Mouse (Mus musculus) hindbrain, postnatal 0 days (tissue): ENCODE results near the gene Lrrc8d. TPM values are rescaled to one million over a fixed set of nuclear protein-coding genes. Genes with fewer than 3 reads are reported as not detected.
A peak's percentile ranks its signal among the peaks of the same experiment; 100 is the strongest.

Source experiments
- ATAC-seq: fragments of 200-750 bp; cut with Nextera tagmentation; 2 replicates; pipeline ENCODE4 v1.8.0; 2017; ENCODE audit warnings: mild to moderate bottlenecking, moderate TSS enrichment, moderate library complexity
- DNase-seq: peaks from one replicate; pipeline ENCODE4 v3.0.0-alpha.2; 2015; ENCODE audit warnings: low spot score
- H3K27ac ChIP-seq: fragments of 300-500 bp; sonication (generic); 2 replicates; pipeline ENCODE4 v1.5.1; 2014; ENCODE audit warnings: mild to moderate bottlenecking
- H3K27me3 ChIP-seq: fragments of 300-500 bp; sonication (generic); 2 replicates; pipeline ENCODE4 v1.6.1; 2014; ENCODE audit warnings: low read length, mixed read lengths; ENCODE audit not compliant: insufficient read depth
- H3K36me3 ChIP-seq: fragments of 300-500 bp; sonication (generic); 2 replicates; pipeline ENCODE4 v1.6.1; 2014; ENCODE audit warnings: low read length, mixed read lengths; ENCODE audit not compliant: insufficient read depth
- H3K4me1 ChIP-seq: fragments of 300-500 bp; sonication (generic); 2 replicates; pipeline ENCODE4 v1.6.1; 2014; ENCODE audit warnings: antibody characterized with exemption, low read length, mixed read lengths; ENCODE audit not compliant: insufficient read depth
- H3K4me2 ChIP-seq: fragments of 300-500 bp; sonication (generic); 2 replicates; pipeline ENCODE4 v1.6.1; 2014; ENCODE audit warnings: low read depth, mild to moderate bottlenecking, low read length, moderate library complexity, mixed read lengths
- H3K4me3 ChIP-seq: fragments of 300-500 bp; sonication (generic); 2 replicates; pipeline ENCODE4 v1.5.1; 2014; ENCODE audit warnings: low read length
- H3K9ac ChIP-seq: fragments of 300-500 bp; sonication (generic); replicated peaks from 2 replicates; pipeline ENCODE4 v1.6.1; 2014; ENCODE audit warnings: mild to moderate bottlenecking, low read length, moderate library complexity, mixed read lengths
- H3K9me3 ChIP-seq: fragments of 300-500 bp; sonication (generic); 2 replicates; pipeline ENCODE4 v1.6.1; 2016; ENCODE audit warnings: low read length, mixed read lengths
- CTCF ChIP-seq: IDR thresholded peaks from 2 replicates; pipeline ENCODE4 v1.5.1; 2016; ENCODE audit warnings: antibody characterized with exemption, control low read depth, low read depth
- WGBS: fragments of 180-500 bp; shearing (Covaris S2); extraction: QIAGEN DNeasy Blood & Tissue Kit; methylation state at CpG from one replicate; pipeline ENCODE4 v1.1.7; 2014; 5-methylcytosine and 5-hydroxymethylcytosine counted together
- polyA plus RNA-seq: library from polyadenylated mRNA; unstranded; fragments of >200 nt; fragmentation: Nextera tagmentation; extraction: Ambion mirVana; gene quantifications from 2 replicates; pipeline ENCODE4 v1.2.1, GENCODE M21; 2015
- total RNA-seq: library from RNA; depleted of rRNA; stranded (reverse); fragments of >200 nt; gene quantifications from 2 replicates; pipeline ENCODE4 v1.2.3, GENCODE M21; 2014

Gene Lrrc8d
- total and polyA plus RNA-seq, 2 experiments from 2014 or later: 11.7 to 27.7 TPM

DNA sequence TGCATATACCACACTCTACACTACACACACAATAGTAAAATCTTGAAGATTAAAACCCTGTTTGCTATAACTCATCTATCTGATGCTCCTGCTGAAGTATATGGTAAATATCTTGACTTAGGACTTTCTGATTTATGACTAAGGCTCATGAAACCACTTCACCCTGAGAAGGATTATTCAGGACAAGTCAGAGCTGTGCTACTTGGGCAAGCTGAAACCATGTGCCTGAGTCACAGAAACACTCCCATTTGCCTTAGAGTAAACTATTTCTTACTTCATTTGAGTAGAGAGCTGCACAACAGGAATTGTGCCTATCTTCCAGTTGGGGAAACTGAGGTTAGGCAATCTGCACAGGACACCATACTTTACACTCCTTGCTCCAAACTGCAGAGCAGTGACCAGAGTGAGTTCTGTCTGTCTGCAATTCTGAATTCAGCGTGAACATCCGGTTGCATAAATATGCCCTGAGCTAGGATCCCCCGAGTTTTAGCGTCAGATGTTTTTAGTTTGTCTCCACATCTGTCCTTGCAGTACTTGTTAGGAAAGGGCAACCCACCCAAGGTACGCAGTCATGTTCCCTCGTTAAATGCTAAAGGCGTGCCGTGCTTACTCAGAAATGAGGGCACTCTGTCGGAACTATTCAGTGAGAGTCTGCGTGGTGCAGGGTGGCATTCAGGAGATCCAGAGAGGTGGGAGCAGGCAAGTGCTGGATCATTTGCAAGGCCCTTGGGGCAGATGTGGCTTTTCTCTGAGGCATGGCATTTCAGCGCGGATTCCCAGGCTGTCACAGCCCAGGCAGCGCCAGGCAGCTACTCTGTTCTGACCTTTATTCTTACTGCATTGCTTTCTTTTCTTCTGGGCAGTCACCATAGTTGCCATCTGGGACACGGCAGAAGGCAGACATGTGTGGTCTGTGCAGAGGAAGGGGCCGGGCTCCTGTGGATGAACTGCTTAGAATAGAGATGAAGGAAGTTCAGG lies 123.0 kb downstream of the Lrrc8d start:
- Histone ChIP-seq H3K9ac (no peak overlapping the region), H3K27ac (no peak overlapping the region), H3K27me3 (no peaks in the 10 kb centered on the region), H3K4me1 (peaks cover 7% of the 10 kb centered on the region), H3K36me3 (no peaks in the 10 kb centered on the region), H3K9me3 (no peaks in the 10 kb centered on the region), H3K4me2 (0 out of 2 replicates have a peak overlapping the region, but pooled peaks have one; percentile 8), H3K4me3 (no peak overlapping the region)
- 38% methylated on average over 15 of the region's 15 CpGs for WGBS
- peak; percentile 81 for ATAC-seq
- TF ChIP-seq CTCF: no peak
- DNase-seq: peak; percentile 52

DNA sequence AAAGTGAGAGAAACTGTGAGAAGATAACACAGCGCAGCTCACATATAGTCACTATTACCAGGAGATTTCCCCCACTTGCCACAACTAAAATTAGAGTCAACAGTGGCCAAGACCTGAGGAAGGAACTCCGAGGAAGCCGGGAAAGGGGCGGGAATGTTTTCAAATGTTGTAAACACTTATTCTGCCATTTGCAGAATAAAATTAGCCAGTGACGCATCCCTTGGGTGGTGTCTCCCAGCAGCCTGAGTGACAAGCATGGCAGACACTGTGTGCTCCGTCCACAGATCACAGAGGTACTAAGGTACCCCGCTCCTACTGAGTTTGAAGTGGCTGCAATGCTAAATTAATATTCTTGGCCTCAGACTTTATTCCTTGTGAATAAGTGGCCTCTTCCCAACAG lies 124.5 kb downstream of the Lrrc8d start:
- 79% methylated on average over 7 of the region's 7 CpGs for WGBS
- H3K9ac ChIP-seq: no peak overlapping the region
- ATAC-seq (no peak), DNase-seq (no peak)
- TF ChIP-seq CTCF: no peak
- H3K36me3 ChIP-seq: no peaks in the 10 kb centered on the region
- H3K27ac ChIP-seq: no peak overlapping the region
- no peak overlapping the region for H3K4me3 ChIP-seq
- no peaks in the 10 kb centered on the region for H3K9me3 ChIP-seq
- no peaks in the 10 kb centered on the region for H3K27me3 ChIP-seq
- H3K4me2 ChIP-seq: no peak overlapping the region
- peaks cover 7% of the 10 kb centered on the region; the same call in 1 of the 2 replicates for H3K4me1 ChIP-seq

DNA sequence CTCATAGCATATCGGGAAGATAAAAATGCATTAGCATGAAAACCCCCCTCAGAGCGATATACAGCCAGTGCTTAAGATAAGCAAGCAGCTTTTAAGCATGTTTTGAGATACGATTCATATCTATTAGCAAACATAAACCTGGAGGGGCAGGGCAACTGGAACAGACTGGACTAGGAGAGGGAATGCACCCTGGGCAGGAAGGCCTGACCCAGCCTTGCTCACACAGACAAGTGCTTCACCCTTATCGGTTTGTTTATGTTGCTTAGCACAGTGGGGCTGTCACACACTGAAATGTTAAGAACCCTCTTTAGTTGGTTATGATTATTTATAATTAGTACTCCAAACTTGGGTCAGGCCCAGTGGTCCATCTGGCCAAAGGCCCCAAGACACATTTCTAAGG lies 125.1 kb downstream of the Lrrc8d start:
- Histone ChIP-seq H3K4me3 (no peak overlapping the region), H3K27me3 (no peaks in the 10 kb centered on the region), H3K9me3 (no peaks in the 10 kb centered on the region), H3K4me1 (peaks cover 7% of the 10 kb centered on the region; the same call in 1 of the 2 replicates), H3K4me2 (no peak overlapping the region), H3K36me3 (no peaks in the 10 kb centered on the region), H3K9ac (no peak overlapping the region), H3K27ac (no peak overlapping the region)
- no peak for ATAC-seq
- DNase-seq: no peak
- TF ChIP-seq CTCF: no peak
- WGBS: 80% methylated on average over 4 of the region's 4 CpGs

- Histone ChIP-seq H3K4me1 (peaks cover 7% of the 10 kb centered on the region; the same call in 1 of the 2 replicates), H3K27me3 (no peaks in the 10 kb centered on the region), H3K27ac (no peak overlapping the region), H3K9ac (no peak overlapping the region), H3K4me2 (no peak overlapping the region), H3K9me3 (no peaks in the 10 kb centered on the region), H3K36me3 (no peaks in the 10 kb centered on the region), H3K4me3 (no peak overlapping the region)
- 74% methylated on average over 5 of the region's 5 CpGs for WGBS
- no peak for DNase-seq
- no peak for ATAC-seq
- TF ChIP-seq CTCF: no peak
Observed at GRCm38 (mm10) chr5:105826916-105827510, 127.2 kb downstream of the Lrrc8d start.

DNA sequence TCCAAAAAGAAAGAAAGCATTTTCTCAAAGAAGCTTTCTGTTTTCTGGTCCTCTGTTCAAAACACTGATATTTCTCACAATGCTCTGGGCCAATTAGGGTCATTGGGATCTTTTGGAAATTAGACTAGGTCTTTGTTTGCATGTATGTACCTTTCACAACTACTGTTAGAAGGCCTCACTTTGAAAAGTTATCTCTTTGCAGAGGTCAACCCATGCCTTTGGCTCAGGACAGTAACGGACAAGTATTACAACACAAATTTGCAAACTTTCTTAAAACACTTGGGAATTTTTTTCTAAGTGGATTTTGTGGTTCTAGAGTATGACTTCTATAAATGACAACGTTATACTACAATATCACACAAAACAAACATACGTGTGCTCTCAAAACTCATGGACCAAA lies 128.3 kb downstream of the Lrrc8d start:
- Histone ChIP-seq H3K9me3 (no peaks in the 10 kb centered on the region), H3K4me3 (no peak overlapping the region), H3K9ac (no peak overlapping the region), H3K4me1 (peaks cover 3% of the 10 kb centered on the region; the same call in 1 of the 2 replicates), H3K27me3 (no peaks in the 10 kb centered on the region), H3K4me2 (no peak overlapping the region), H3K36me3 (no peaks in the 10 kb centered on the region), H3K27ac (no peak overlapping the region)
- 92% methylated on average over 3 of the region's 3 CpGs for WGBS
- no peak for DNase-seq
- TF ChIP-seq CTCF: no peak
- no peak for ATAC-seq

GRCm38 (mm10) chr5:105829008-105829586 lies 129.3 kb downstream of the Lrrc8d start:
- Histone ChIP-seq H3K27me3 (no peaks in the 10 kb centered on the region), H3K9ac (no peak overlapping the region), H3K27ac (no peak overlapping the region), H3K4me3 (no peak overlapping the region), H3K36me3 (no peaks in the 10 kb centered on the region), H3K9me3 (no peaks in the 10 kb centered on the region), H3K4me2 (no peak overlapping the region), H3K4me1 (no peaks in the 10 kb centered on the region)
- ATAC-seq (no peak), DNase-seq (no peak)
- TF ChIP-seq CTCF: no peak
- 49% methylated on average over 7 of the region's 7 CpGs for WGBS
